Mouse (Mus musculus) lung, adult 2 months (tissue): Measurements from ENCODE around the gene Rab40c.

Experiments used
- CTCF ChIP-seq: fragments of 200-500 bp; IDR thresholded peaks from 2 replicates; pipeline ENCODE4 v1.5.1; 2011; ENCODE audit warnings: mild to moderate bottlenecking, low read length, control low read depth; ENCODE audit not compliant: insufficient read depth
- POLR2A ChIP-seq: fragments of 200-500 bp; IDR thresholded peaks from 2 replicates; pipeline ENCODE4 v1.6.1; 2011; ENCODE audit warnings: low read depth, mild to moderate bottlenecking, control low read depth, low read length, borderline replicate concordance; ENCODE audit errors: extremely low read depth

DNA sequence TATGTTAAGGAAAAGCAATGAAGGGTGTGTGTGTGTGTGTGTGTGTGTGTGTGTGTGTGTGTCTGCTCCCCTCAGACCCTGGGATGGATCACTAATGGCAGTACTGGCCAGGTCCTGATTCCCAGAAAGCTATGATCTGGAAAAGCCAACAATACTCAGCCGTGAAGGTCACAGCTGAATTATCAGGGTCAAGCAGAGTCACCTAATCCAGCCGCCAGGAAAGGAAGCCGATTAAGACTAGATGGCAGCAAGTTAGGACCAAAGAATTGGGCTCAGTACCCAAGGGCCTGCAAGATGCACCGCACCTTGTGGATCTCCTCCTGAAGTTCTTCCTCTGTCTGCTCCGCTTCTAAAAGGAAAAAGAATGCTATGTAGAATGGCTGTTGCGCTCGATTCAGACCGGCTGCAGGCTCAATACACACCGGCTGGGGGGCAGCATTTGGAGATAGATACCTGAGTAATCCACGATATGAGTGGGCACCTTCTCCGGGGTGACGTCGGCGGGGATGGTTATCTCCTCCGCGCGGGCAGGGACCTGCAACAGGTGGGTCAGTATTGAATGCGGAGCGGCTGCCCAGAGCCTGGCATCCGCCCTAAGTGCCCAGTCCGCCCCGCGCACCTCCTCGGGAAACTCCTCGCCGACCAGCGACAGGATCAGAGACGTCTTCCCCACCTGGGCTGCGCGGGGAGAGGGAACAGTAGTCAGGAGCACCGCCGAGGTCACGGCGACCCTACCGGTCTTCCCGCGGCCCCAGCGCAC is 75.7 kb downstream of the Rab40c start:
- TF ChIP-seq CTCF (no peak), POLR2A (no peak)
